Mouse (Mus musculus): Measurements from ENCODE around the gene Erp29. TPM values are rescaled to one million over a fixed set of nuclear protein-coding genes. Genes with fewer than 3 reads are reported as not detected.

Gene Erp29
- total RNA-seq, 2 experiments from 2014 or later = 44.6 to 121 TPM

DNA sequence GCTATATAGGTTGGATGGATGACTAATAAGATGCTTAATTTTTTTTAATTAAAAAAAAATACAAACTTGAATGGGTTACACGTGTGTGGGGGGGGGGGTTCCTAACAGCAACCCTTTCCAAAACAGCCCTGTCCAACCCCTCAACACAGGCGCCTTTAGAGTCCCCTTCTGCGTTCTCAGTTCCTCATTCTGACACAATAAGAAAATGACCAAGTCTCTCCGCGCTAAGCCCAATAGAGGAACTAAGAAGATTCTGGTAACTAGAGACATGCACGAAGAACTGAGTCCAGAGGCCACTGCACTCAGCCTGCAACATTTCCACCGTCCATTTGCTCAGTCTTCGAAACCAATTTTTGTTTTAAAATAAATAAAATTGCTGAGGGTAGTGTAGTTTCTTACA is 1.1 kb downstream of the Erp29 start:
- ATAC-seq (replicated peaks; ENCODE audit: low FRiP score, poor library complexity, severe bottlenecking) = no peak

GRCm38 (mm10) chr5:121450476-121450875 is 1.8 kb downstream of the Erp29 start:
- ATAC-seq (replicated peaks; ENCODE audit: low FRiP score, poor library complexity, severe bottlenecking) = no peak

DNA sequence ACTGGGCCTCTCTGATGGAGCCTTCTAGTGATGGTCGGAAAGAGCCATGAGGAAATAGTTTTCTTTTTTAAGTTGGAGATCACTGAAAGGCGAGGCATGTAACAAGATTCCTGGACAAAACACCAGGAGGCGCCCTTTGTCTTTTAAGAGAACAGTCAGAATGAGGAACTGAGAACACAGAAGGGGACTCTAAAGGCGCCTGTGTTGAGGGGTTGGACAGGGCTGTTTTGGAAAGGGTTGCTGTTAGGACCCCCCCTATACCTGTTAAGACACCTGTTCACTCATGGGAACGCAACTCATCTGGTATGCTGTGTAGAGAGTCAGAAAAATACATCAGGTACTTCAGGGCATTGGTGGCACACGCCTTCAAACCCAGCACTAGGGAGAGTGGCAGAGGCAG is 2.3 kb downstream of the Erp29 start:
- ATAC-seq (replicated peaks; ENCODE audit: low FRiP score, poor library complexity, severe bottlenecking) = no peak

GRCm38 (mm10) chr5:121448450-121448849 is 3.9 kb downstream of the Erp29 start:
- ATAC-seq (replicated peaks; ENCODE audit: low FRiP score, poor library complexity, severe bottlenecking) = no peak

DNA sequence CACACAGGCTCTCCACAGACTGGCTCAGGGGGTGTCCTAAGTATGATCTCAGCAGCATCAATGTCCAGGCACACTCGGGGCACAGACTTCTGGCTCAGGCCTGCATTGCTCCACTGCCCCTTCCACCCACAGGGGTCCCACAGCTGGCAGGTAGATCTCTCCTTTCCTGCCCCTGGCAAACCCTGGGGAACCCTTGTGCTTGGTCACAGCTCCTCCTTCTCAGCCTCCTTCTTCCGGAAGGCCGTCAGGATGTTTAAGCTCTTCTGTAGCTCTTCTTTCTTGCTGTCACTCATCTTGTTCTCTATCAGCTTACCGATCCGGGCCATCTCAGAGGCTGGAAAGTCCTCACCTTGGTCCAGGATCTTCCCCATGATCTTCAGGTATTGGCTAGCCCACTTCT is 7.4 kb downstream of the Erp29 start:
- no peak for ATAC-seq (replicated peaks; ENCODE audit: low FRiP score, poor library complexity, severe bottlenecking)

DNA sequence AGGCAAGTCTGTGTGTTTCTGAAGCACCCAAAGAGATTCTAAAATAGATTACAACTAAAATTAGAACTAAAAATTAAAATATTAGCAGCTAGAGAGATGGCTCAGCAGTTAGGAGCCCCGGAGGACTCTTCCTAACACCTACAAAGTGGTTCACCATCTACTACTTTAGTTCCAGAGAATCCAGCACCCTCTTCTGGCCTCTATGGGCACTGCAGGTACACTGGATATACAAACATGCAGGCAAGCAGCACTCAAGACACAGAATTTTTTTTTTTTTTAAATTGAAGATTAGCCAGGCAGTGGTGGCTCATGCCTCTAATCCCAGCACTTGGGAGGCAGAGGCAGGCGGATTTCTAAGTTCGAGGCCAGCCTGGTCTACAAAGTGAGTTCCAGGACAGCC is 8.8 kb downstream of the Erp29 start:
- ATAC-seq (replicated peaks; ENCODE audit: low FRiP score, poor library complexity, severe bottlenecking) = peak; percentile 58; the same call in 1 of the 2 replicates

GRCm38 (mm10) chr5:121438756-121439155 is 13.6 kb downstream of the Erp29 start:
- no peak for ATAC-seq (replicated peaks; ENCODE audit: low FRiP score, poor library complexity, severe bottlenecking)

DNA sequence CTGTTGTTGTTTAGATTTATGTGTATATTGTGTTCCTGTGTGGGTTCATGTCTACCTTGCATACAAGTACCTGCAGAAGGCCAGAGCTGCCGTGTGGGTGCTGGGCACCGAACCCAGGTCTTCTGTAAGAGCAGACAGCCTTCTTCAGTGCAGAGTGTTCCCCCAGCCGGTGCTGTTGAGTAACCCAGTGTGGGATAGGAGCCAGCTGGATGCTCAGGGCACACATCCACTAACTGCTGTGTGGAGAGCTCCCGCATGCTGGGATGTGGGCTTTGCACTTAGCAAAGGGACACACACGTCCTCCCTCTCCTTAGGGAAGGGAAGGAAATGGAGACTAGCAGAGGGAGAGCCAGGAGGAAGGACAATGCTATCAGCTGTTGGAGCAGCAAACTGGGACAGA is 14.2 kb downstream of the Erp29 start:
- no peak for ATAC-seq (replicated peaks; ENCODE audit: low FRiP score, poor library complexity, severe bottlenecking)

GRCm38 (mm10) chr5:121428954-121429353 is 23.4 kb downstream of the Erp29 start:
- ATAC-seq (replicated peaks; ENCODE audit: low FRiP score, poor library complexity, severe bottlenecking) = no peak

GRCm38 (mm10) chr5:121423297-121423696 is 29.0 kb downstream of the Erp29 start:
- no peak for ATAC-seq (replicated peaks; ENCODE audit: low FRiP score, poor library complexity, severe bottlenecking)

GRCm38 (mm10) chr5:121422787-121423186 is 29.5 kb downstream of the Erp29 start:
- no peak for ATAC-seq (replicated peaks; ENCODE audit: low FRiP score, poor library complexity, severe bottlenecking)

DNA sequence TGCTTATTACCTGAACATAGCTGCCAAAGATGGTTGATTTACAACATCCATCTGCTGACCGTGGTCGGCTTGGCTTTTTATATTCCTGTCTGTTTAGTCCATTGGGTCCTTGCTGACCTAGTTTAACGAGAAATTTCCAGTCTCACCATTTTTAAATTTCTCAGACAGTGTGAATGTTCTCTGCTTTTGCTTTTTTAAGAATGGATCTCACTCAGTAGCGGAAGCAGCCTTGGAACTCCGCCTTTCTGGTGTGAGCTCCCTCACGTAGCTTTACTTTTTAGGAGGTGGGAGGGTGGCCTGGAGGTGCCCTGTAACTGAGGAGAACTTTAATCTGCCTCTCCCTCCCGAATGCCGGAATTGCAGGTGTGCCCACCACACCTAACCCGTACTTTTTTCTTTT is 31.6 kb downstream of the Erp29 start:
- ATAC-seq (replicated peaks; ENCODE audit: low FRiP score, poor library complexity, severe bottlenecking) = no peak

GRCm38 (mm10) chr5:121410975-121411374 is 41.3 kb downstream of the Erp29 start:
- ATAC-seq (replicated peaks; ENCODE audit: low FRiP score, poor library complexity, severe bottlenecking) = no peak

DNA sequence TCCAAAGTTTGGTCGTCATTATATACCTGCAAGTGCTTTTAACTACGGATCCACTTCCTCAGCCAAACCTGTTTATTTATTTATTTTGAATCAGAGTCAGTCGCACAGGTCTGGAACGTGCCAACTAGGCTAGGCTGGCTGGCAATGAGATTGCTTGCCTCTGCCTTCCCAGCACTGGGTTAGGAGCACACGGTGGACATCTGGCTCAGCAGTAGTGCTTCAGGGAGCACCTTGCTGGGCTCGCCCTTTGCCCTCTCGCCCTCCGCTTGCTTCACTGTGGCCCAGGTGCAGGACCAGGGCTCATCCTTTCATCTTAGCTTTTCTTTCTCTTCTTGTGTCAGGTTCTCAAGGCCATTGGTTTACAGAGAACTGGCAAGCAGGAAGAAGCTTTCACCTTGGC is 44.5 kb downstream of the Erp29 start:
- ATAC-seq (replicated peaks; ENCODE audit: low FRiP score, poor library complexity, severe bottlenecking) = no peak

GRCm38 (mm10) chr5:121400849-121401248 is 51.5 kb downstream of the Erp29 start:
- ATAC-seq (replicated peaks; ENCODE audit: low FRiP score, poor library complexity, severe bottlenecking) = no peak

GRCm38 (mm10) chr5:121400064-121400463 is 52.2 kb downstream of the Erp29 start:
- no peak for ATAC-seq (replicated peaks; ENCODE audit: low FRiP score, poor library complexity, severe bottlenecking)

DNA sequence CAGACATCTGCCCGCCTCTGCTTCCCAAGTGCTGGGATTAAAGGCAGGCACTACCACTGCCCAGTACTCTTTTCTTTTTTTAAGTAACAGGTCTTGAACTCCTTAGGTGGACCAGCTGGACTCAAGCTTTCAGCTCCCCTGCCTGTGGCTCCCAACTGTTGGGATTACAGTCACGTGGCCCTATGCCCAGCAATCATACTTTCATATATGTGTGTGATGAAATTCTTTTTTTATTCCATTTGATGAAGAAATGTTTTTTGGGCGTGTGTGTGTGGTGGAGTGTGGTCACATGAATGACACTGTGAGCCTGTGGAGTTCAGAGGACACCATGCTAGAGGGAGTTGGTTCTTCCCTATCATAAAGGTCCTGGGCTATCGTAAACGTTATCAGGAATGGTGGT is 52.8 kb downstream of the Erp29 start:
- no peak for ATAC-seq (replicated peaks; ENCODE audit: low FRiP score, poor library complexity, severe bottlenecking)

DNA sequence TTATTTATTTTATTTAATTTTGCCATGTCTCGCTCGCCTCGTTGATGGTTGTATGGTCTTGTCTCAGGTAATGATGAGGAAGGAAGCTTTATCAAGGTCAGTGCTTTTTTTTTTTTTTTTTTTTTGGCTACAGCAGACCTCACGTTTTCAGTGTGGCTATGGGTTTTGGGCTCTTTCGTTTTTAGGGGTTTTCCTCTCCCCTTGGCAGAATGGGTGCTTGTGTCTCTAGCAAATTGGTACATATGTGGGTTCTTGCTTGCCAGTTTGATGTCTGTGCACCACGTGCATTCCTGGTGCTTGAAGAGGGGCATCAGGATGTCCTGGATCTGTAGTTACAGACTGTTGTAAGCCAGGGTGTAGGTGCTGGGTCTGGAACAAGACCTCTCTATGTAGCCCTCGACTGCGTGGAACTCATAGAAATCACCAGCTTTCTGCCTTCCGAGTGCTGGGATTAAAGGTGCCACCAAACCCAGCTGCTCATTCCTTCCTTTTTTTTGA is 53.3 kb downstream of the Erp29 start:
- no peak for ATAC-seq (replicated peaks; ENCODE audit: low FRiP score, poor library complexity, severe bottlenecking)

DNA sequence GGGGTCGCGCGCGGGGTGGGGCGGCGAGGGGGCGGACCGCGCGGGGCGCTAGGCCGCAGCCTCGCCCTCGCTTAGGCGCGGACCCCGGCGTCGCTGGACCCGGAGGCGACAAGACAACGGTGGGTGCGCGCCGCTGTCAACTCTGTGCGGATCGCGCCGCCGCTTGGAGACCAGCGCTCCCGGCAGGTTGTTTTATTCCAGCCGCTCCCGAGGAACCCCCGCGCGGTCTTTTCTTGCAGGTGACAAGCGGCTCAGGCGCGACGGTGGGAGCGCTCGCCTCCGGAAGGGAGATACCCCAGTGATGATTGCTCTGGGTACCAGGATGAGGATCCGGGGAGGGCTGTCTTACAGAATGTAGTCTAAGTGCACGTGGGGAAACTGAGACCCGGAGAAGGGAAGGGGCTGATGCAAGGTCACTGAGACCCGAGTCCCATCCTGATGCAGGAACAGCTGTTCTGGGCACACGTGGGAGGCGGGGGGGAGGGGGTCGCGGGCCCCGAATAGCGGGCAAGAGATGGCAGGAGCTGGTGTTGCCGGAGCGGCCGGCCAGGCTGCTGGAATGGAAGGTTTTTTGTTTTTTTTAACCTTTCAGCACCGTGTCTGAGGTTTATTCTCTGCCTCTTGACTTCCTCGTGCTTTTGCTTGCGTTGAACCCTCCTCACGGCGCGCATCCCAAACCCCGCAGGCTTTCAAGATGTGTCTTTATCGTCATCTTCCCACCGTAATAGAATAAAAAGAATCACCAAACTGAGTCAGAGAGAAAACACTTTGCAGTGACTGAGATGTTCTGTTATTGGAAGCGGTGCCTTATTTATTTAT is 54.0 kb downstream of the Erp29 start:
- peak; percentile 26 for ATAC-seq (replicated peaks; ENCODE audit: low FRiP score, poor library complexity, severe bottlenecking)

GRCm38 (mm10) chr5:121397187-121398145 is 54.8 kb downstream of the Erp29 start, which contains the start of gene Naa25:
Naa25 (plus strand) TSS chr5:121397936.
- peak; percentile 96 for ATAC-seq (replicated peaks; ENCODE audit: low FRiP score, poor library complexity, severe bottlenecking)

DNA sequence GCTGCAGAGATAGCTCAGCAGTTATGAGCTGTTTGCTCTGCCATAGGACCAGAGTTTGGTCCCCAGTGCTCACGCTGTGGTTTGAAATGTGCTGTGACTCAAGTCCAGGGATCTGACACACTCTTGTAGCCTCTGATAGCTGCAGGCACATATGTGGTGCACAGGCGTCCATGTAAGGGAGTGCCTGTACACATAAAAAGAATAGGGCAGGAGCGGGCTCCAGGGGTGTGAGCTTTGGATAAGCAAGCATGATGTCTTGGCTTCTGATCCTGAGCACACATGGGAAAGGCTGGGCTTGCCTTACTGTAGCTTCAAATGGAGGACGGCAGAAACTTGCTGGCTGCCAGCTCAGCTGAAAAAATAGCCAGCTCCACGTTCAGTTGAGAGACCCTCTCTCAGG is 56.7 kb downstream of the Erp29 start:
- no peak for ATAC-seq (replicated peaks; ENCODE audit: low FRiP score, poor library complexity, severe bottlenecking)

All from erythroblast, adult 5-6 weeks (primary cell).